Mouse (Mus musculus): ENCODE measurements at regions not wholly inside any gene's neighbourhood (a gene's known extent, or its start where the extent isn't known, plus 50 kb on each side); places are given as distances from the start of the nearest gene placed in this dataset.

DNA sequence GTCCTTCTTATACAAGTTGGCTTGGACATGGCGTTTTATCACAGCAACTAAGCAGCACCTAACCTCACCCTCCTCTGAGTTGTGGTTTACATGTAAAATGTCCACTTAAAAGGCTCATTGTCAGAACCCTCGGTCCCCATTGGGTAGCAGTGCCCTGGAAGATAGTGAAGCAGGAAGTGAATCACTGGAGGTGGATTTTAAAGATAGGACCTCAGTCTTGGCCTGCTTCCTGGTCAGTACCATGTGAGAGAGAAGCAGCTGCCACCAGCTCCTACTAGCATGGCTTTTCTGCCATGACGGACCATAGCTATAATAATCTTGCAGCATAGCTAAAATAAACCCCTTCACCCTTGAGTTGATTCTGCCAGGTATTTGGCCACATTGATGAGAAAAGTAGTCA, 68.1 kb upstream of the Cadm1 start:
- Histone ChIP-seq H3K4me3 (replicated peaks) (no peak overlapping the region), H3K27ac (no peak overlapping the region), H3K9me3 (no peaks in the 10 kb centered on the region), H3K27me3 (replicated peaks) (no peaks in the 10 kb centered on the region), H3K9ac (no peak overlapping the region), H3K4me2 (no peak overlapping the region), H3K4me1 (0 out of 2 replicates have a peak, but pooled peaks cover 1% of the 10 kb centered on the region), H3K36me3 (no peaks in the 10 kb centered on the region)
- ATAC-seq (ENCODE audit: insufficient read depth, low FRiP score, low read depth): no peak
- 80% methylated on average over 3 of the region's 3 CpGs for WGBS

DNA sequence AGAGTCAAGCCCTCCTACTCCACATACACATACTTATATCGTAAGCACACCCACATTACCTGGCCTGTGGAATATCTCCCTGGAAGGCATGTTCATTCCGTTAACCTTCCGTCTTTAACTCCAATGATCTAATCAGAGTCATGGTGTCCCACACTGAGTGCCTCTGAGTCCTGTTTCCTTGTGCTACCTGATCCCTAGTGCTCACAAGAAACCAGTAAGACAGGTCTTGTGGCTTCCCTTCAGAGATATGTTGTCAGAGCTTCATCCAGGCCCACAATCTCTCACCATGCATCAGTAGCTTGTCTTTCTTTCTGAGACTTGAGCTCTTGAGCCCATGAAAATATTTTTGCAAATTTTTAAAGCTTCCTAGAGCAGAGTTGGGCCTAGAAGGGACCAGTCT, 63.2 kb upstream of the Cadm1 start:
- H3K4me3 ChIP-seq (replicated peaks): no peak overlapping the region
- no peak overlapping the region for H3K9ac ChIP-seq
- peaks cover 8% of the 10 kb centered on the region; the same call in 1 of the 2 replicates for H3K4me1 ChIP-seq
- WGBS: 87% methylated on average over 3 of the region's 3 CpGs
- H3K27ac ChIP-seq: no peak overlapping the region
- H3K36me3 ChIP-seq: no peaks in the 10 kb centered on the region
- no peak for ATAC-seq (ENCODE audit: insufficient read depth, low FRiP score, low read depth)
- no peaks in the 10 kb centered on the region for H3K9me3 ChIP-seq
- H3K4me2 ChIP-seq: no peak overlapping the region
- no peaks in the 10 kb centered on the region for H3K27me3 ChIP-seq (replicated peaks)

DNA sequence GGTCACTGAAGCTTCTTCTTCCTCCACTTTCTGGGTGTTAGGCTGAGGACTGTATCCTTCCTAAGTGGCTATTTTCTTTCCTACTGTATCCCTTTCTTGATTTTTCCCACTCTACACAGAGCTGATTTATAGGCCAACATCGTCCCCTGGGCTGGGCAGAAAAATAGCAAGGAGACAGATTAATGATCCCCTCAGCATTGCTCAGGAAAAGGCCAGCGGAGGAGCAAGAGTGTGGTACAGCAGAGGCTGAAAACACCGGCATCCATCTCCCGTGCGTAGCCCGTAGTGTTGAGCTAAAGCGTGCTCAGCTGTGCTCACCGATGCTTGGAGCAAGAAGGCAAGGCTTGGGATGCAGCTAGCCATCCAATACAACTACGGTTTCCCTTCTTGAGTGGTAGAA, 62.2 kb upstream of the Cadm1 start:
- H3K4me2 ChIP-seq: no peak overlapping the region
- 72% methylated on average over 9 of the region's 9 CpGs for WGBS
- ATAC-seq (ENCODE audit: insufficient read depth, low FRiP score, low read depth): no peak

DNA sequence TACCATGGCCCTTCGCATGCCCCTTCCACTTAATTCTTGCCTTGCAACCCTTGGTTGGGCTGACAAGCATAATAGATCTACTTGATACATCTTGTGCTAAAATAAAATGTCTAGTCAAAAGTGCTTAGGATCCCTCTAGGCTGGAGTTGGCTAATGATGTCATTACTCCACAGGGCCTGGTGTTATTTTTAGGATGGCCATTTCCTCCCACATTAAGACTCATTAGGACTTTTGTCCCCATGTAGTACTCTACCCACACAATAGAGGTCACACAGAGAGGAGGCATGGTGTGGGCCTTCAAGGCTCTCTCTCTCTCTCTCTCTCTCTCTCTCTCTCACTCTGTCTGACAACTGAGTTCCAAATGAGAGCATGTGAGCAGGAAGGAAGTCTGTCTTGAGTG, 60.4 kb upstream of the Cadm1 start:
- H3K27ac ChIP-seq: no peak overlapping the region
- H3K4me1 ChIP-seq: peaks cover 10% of the 10 kb centered on the region; the same call in 1 of the 2 replicates
- no peak for ATAC-seq (ENCODE audit: insufficient read depth, low FRiP score, low read depth)
- no peaks in the 10 kb centered on the region for H3K36me3 ChIP-seq
- no peak overlapping the region for H3K4me2 ChIP-seq
- WGBS: 94% methylated on average over 1 of the region's 1 CpGs
- no peak overlapping the region for H3K4me3 ChIP-seq (replicated peaks)
- no peak overlapping the region for H3K9ac ChIP-seq
- no peaks in the 10 kb centered on the region for H3K9me3 ChIP-seq
- H3K27me3 ChIP-seq (replicated peaks): no peaks in the 10 kb centered on the region

More for the DNA sequence above, 62.2 kb upstream of the Cadm1 start:
- Histone ChIP-seq H3K27me3 (replicated peaks) (no peaks in the 10 kb centered on the region), H3K27ac (no peak overlapping the region), H3K36me3 (no peaks in the 10 kb centered on the region), H3K9me3 (no peaks in the 10 kb centered on the region), H3K9ac (no peak overlapping the region), H3K4me3 (replicated peaks) (no peak overlapping the region), H3K4me1 (peaks cover 10% of the 10 kb centered on the region; the same call in 1 of the 2 replicates)

DNA sequence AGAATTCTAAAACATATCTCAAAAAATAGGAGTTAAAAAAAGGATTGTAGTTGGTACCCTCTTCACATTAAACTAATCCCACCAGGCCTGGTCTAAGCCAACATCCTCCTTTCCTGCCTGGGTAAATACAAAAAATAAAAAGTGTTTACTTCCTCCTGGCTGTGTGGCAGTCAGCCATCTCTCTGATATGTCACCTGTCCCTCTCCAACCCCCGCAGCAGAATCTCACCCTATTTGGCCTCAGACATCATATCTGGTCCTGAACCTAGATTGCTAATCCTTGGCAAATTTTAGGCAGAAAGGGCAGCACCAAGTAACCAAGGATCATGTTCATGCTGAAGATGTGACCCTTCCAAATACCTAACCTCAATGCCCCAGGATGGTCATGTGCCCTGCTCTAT, 59.2 kb upstream of the Cadm1 start:
- peaks cover 10% of the 10 kb centered on the region; the same call in 1 of the 2 replicates for H3K4me1 ChIP-seq
- no peak overlapping the region for H3K4me2 ChIP-seq
- 70% methylated on average over 1 of the region's 1 CpGs for WGBS
- H3K4me3 ChIP-seq (replicated peaks): no peak overlapping the region
- no peak for ATAC-seq (ENCODE audit: insufficient read depth, low FRiP score, low read depth)
- H3K9me3 ChIP-seq: no peaks in the 10 kb centered on the region
- H3K36me3 ChIP-seq: no peaks in the 10 kb centered on the region
- H3K27me3 ChIP-seq (replicated peaks): no peaks in the 10 kb centered on the region
- no peak overlapping the region for H3K9ac ChIP-seq
- H3K27ac ChIP-seq: no peak overlapping the region

DNA sequence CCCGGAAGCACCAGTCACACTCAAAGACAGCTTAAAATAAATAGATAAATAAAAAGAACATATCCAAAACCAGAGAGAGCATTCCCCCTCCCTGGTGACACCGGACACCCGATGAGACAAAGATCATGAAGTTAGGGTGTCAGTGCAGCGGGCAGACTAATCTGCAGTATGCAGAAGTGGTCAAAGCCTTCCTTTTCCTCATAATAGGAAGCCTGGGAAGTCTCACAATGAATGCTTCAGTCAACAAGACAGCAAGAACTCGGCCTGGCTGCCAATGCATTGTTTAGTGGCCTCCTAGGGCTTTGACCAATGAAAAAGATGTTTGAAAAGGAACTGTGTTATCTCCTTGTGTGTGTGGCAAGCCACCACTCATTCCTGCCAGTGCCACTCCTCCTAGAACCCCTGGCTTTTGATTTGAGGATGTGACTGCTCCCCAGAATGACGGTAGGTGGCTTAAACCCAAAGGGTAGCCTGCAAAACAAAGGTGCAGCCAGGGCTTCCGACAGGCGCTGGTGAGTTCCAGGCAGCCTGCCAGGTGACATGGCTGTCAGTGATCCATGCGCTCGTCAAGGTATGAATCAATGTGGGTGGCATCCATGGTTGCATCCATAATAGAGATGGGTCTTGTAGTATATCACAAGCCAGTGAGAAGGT, 58.1 kb upstream of the Cadm1 start:
- H3K36me3 ChIP-seq: no peaks in the 10 kb centered on the region
- no peak overlapping the region for H3K4me3 ChIP-seq (replicated peaks)
- no peak overlapping the region for H3K27ac ChIP-seq
- WGBS: 51% methylated on average over 10 of the region's 10 CpGs
- H3K4me1 ChIP-seq: peaks cover 9% of the 10 kb centered on the region; the same call in 1 of the 2 replicates
- H3K27me3 ChIP-seq (replicated peaks): no peaks in the 10 kb centered on the region
- no peak overlapping the region for H3K4me2 ChIP-seq
- H3K9me3 ChIP-seq: no peaks in the 10 kb centered on the region
- H3K9ac ChIP-seq: no peak overlapping the region
- ATAC-seq (ENCODE audit: insufficient read depth, low FRiP score, low read depth): no peak

DNA sequence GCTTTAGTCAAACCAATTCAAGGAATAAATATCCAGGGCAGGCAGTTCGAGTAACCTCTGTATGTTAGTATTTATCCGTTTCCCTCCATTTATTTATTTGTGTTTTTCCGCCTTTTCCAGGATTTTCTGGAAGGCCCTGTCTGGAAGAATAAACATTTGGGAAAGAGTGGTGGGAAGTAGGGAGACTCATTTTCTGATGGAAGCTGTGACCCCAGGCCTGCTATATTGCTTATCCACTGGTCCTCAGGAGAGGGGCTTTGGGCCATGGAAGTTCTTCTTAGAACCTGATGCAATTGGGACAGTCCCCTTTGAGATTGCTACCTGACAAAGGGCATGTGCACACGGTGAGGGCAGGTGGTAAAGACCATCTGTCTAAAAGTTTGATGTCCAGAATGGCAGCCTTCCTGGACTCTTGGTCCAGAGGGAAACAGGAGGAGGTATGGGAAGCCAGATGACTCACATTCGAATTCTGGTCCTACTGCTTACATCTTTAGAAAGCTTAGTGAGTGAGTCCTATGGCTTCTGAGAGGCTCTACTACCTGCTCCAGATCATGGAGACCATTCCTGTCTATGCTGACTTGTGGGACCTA, 56.1 kb upstream of the Cadm1 start:
- no peaks in the 10 kb centered on the region for H3K27me3 ChIP-seq (replicated peaks)
- H3K9ac ChIP-seq: no peak overlapping the region
- no peaks in the 10 kb centered on the region for H3K9me3 ChIP-seq
- no peak overlapping the region for H3K4me3 ChIP-seq (replicated peaks)
- ATAC-seq (ENCODE audit: insufficient read depth, low FRiP score, low read depth): no peak
- H3K27ac ChIP-seq: no peak overlapping the region
- no peak overlapping the region for H3K4me2 ChIP-seq
- H3K4me1 ChIP-seq: peaks cover 6% of the 10 kb centered on the region; the same call in 1 of the 2 replicates
- no peaks in the 10 kb centered on the region for H3K36me3 ChIP-seq
- 77% methylated on average over 5 of the region's 5 CpGs for WGBS

DNA sequence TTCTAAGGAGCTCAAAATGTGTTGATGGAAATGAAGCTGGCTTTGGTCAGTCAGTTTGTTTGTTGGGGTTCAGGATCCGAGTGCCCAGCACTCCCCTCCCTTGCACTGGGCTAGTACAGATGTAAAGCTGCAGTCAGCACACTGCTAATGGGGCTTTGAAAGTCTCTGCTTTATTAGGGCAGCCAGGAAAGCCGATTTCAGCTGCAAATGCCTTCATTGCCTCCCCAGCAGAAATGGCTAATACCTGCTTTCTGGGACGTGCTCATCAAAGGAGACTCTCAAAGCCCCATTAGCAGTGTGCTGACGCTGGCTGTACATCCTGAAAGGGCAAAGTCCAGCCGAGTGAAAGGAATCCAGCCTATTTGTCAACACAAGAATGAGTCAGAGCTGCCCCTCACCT, 55.2 kb upstream of the Cadm1 start:
- no peak overlapping the region for H3K4me2 ChIP-seq
- 26% methylated on average over 5 of the region's 5 CpGs for WGBS
- H3K9me3 ChIP-seq: no peaks in the 10 kb centered on the region
- no peak overlapping the region for H3K9ac ChIP-seq
- no peaks in the 10 kb centered on the region for H3K27me3 ChIP-seq (replicated peaks)
- H3K4me1 ChIP-seq: peaks cover 6% of the 10 kb centered on the region; the same call in 1 of the 2 replicates
- H3K36me3 ChIP-seq: no peaks in the 10 kb centered on the region
- ATAC-seq (ENCODE audit: insufficient read depth, low FRiP score, low read depth): no peak
- no peak overlapping the region for H3K27ac ChIP-seq
- H3K4me3 ChIP-seq (replicated peaks): no peak overlapping the region

DNA sequence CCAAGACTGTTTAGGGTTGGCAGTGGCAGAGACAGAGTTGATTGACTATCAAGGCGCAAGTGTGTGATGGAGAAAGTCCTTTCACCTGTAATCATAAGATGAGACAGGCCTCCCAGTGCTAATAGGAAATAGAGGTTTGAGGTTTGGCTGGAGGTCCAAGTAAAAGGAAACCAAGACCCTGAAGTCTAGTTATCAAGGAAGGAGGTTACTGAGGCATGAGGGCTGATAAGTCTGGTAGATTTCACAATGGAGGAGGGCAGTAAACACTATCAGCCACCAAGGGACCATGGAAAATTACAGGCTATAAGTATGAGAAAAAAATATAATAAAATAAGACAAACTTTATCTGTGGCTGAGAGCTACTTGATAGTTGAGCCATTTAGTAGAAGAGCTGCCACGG, 52.1 kb upstream of the Cadm1 start:
- no peak for ATAC-seq (ENCODE audit: insufficient read depth, low FRiP score, low read depth)
- 82% methylated on average over 2 of the region's 2 CpGs for WGBS
- no peaks in the 10 kb centered on the region for H3K27me3 ChIP-seq (replicated peaks)
- no peak overlapping the region for H3K9ac ChIP-seq
- H3K4me2 ChIP-seq: no peak overlapping the region
- no peak overlapping the region for H3K27ac ChIP-seq
- H3K9me3 ChIP-seq: no peaks in the 10 kb centered on the region
- no peaks in the 10 kb centered on the region for H3K36me3 ChIP-seq
- H3K4me1 ChIP-seq: no peaks in the 10 kb centered on the region
- no peak overlapping the region for H3K4me3 ChIP-seq (replicated peaks)

Measured in stomach, embryonic 15.5 days (tissue).